Mouse (Mus musculus): Measurements from ENCODE around the gene Pde6c. TPM values are rescaled to one million over a fixed set of nuclear protein-coding genes. Genes with fewer than 3 reads are reported as not detected.

Gene Pde6c
- not detected for polyA plus RNA-seq (2017; shearing (Covaris generic))

GRCm38 (mm10) chr19:38132481-38132880, at the start of gene Pde6c:
Pde6c (plus strand) TSS chr19:38132781.

GRCm38 (mm10) chr19:38096858-38097758, 35.5 kb upstream of the Pde6c start, which contains the start of gene Ffar4:
Ffar4 (plus strand) TSS chr19:38097071.

GRCm38 (mm10) chr19:38125219-38125610, 7.4 kb upstream of the Pde6c start, which contains the start of gene Rbp4:
Rbp4 (minus strand) TSS chr19:38125281.

GRCm38 (mm10) chr19:38223905-38224684, 91.5 kb downstream of the Pde6c start, which contains the start of gene Fra10ac1:
Fra10ac1 (minus strand) TSS chr19:38224156.

Other genes with a start within 250 kb of the Pde6c start
- gene Myof, start 89.2 kb upstream of the Pde6c start, polyA plus RNA-seq (2017; shearing (Covaris generic)): not detected
- 0.57 TPM for gene Cep55, start 77.8 kb upstream of the Pde6c start, polyA plus RNA-seq (2017; shearing (Covaris generic))
- not detected for gene Ffar4, start 35.7 kb upstream of the Pde6c start, polyA plus RNA-seq (2017; shearing (Covaris generic))
- not detected for gene Rbp4, start 7.5 kb upstream of the Pde6c start, polyA plus RNA-seq (2017; shearing (Covaris generic))
- 16.9 TPM for gene Fra10ac1, start 91.4 kb downstream of the Pde6c start, polyA plus RNA-seq (2017; shearing (Covaris generic))
- gene Lgi1, start 131.8 kb downstream of the Pde6c start, polyA plus RNA-seq (2017; shearing (Covaris generic)): 0.10 TPM